Mouse (Mus musculus) limb, embryonic 11.5 days (tissue): ENCODE measurements around the gene Ick. TPM values are rescaled to one million over a fixed set of nuclear protein-coding genes. Genes with fewer than 3 reads are reported as not detected.
"Not testable (repeated sequence)": the region's sequence is repeated elsewhere in the genome, so short reads cannot be mapped to it uniquely, and the experiment has no call there.

Experiments used
- ATAC-seq: fragments of 200-750 bp; cut with Nextera tagmentation; 2 replicates; pipeline ENCODE4 v1.8.0; 2017; ENCODE audit warnings: low read depth; ENCODE audit not compliant: insufficient number of reproducible peaks, low FRiP score, low TSS enrichment
- DNase-seq: peaks from one replicate; pipeline ENCODE4 v3.0.0-alpha.2; 2015; ENCODE audit warnings: low spot score
- H3K27ac ChIP-seq: fragments of 300-500 bp; sonication (generic); replicated peaks from 2 replicates; pipeline ENCODE4 v1.5.1; 2014; ENCODE audit warnings: low read depth, mild to moderate bottlenecking, low read length
- H3K27me3 ChIP-seq: fragments of 300-500 bp; sonication (generic); 2 replicates; pipeline ENCODE4 v1.6.1; 2014; ENCODE audit warnings: mild to moderate bottlenecking, low read length, mixed read lengths; ENCODE audit not compliant: control insufficient read depth, insufficient read depth
- H3K36me3 ChIP-seq: fragments of 300-500 bp; sonication (generic); 2 replicates; pipeline ENCODE4 v1.6.1; 2014; ENCODE audit warnings: mild to moderate bottlenecking, low read length, moderate library complexity, mixed read lengths; ENCODE audit not compliant: control insufficient read depth, insufficient read depth
- H3K4me1 ChIP-seq: fragments of 300-500 bp; sonication (generic); 2 replicates; pipeline ENCODE4 v1.6.1; 2014; ENCODE audit warnings: low read length, mixed read lengths; ENCODE audit not compliant: control insufficient read depth, insufficient read depth
- H3K4me2 ChIP-seq: fragments of 300-500 bp; sonication (generic); 2 replicates; pipeline ENCODE4 v1.6.1; 2014; ENCODE audit warnings: low read depth, mild to moderate bottlenecking, moderate library complexity; ENCODE audit not compliant: severe bottlenecking
- H3K4me3 ChIP-seq: fragments of 300-500 bp; sonication (generic); 2 replicates; pipeline ENCODE4 v1.5.1; 2014; ENCODE audit warnings: low read depth, low read length
- H3K9ac ChIP-seq: fragments of 300-500 bp; sonication (generic); 2 replicates; pipeline ENCODE4 v1.6.1; 2014; ENCODE audit warnings: mild to moderate bottlenecking, low read length
- H3K9me3 ChIP-seq: fragments of 300-500 bp; sonication (generic); 2 replicates; pipeline ENCODE4 v1.6.1; 2016; ENCODE audit warnings: low read length; ENCODE audit not compliant: control insufficient read depth
- WGBS: fragments of 180-500 bp; shearing (Covaris S2); extraction: QIAGEN DNeasy Blood & Tissue Kit; methylation state at CpG from one replicate; pipeline ENCODE4 v1.1.7; 2014; 5-methylcytosine and 5-hydroxymethylcytosine counted together
- polyA plus RNA-seq: library from polyadenylated mRNA; unstranded; fragments of >200 nt; fragmentation: Nextera tagmentation; extraction: Ambion mirVana; gene quantifications from 2 replicates; pipeline ENCODE4 v1.2.1, GENCODE M21; 2014

Ick gene
- polyA plus RNA-seq, 1 experiment from 2014 or later: 42.7 TPM

- Histone ChIP-seq H3K27ac (no peak overlapping the region), H3K36me3 (no peaks in the 10 kb centered on the region), H3K4me1 (no peaks in the 10 kb centered on the region), H3K9me3 (no peaks in the 10 kb centered on the region), H3K9ac (peak overlapping the region; percentile 85; the same call in 1 of the 2 replicates), H3K4me2 (peak overlapping the region; percentile 38), H3K27me3 (no peaks in the 10 kb centered on the region), H3K4me3 (peak overlapping the region; percentile 58; the same call in 1 of the 2 replicates)
- 53% methylated on average over 7 of the region's 7 CpGs for WGBS
- DNase-seq: no peak
- no peak for ATAC-seq
These were observed 67.8 kb downstream of the Ick start for GRCm38 (mm10) chr9:78176831-78177230.

GRCm38 (mm10) chr9:78178197-78178596 lies 69.2 kb downstream of the Ick start:
- H3K27ac ChIP-seq: no peak overlapping the region
- no peak for DNase-seq
- no peak overlapping the region for H3K9ac ChIP-seq
- 91% methylated on average over 5 of the region's 5 CpGs for WGBS
- no peak for ATAC-seq
- no peak overlapping the region for H3K4me3 ChIP-seq
- H3K4me2 ChIP-seq: no peak overlapping the region
- no peaks in the 10 kb centered on the region for H3K27me3 ChIP-seq
- H3K36me3 ChIP-seq: no peaks in the 10 kb centered on the region
- no peaks in the 10 kb centered on the region for H3K4me1 ChIP-seq
- no peaks in the 10 kb centered on the region for H3K9me3 ChIP-seq

- Histone ChIP-seq H3K9ac (no peak overlapping the region), H3K9me3 (no peaks in the 10 kb centered on the region), H3K4me1 (no peaks in the 10 kb centered on the region), H3K36me3 (no peaks in the 10 kb centered on the region), H3K27me3 (no peaks in the 10 kb centered on the region), H3K4me2 (no peak overlapping the region), H3K4me3 (no peak overlapping the region), H3K27ac (no peak overlapping the region)
- WGBS: 93% methylated on average over 2 of the region's 2 CpGs
- no peak for DNase-seq
- no peak for ATAC-seq
These were observed 70.1 kb downstream of the Ick start for GRCm38 (mm10) chr9:78179071-78179470.

- ATAC-seq, H3K27ac ChIP-seq, H3K9ac ChIP-seq, H3K36me3 ChIP-seq, H3K27me3 ChIP-seq, H3K9me3 ChIP-seq, H3K4me3 ChIP-seq, H3K4me1 ChIP-seq, DNase-seq, H3K4me2 ChIP-seq: not testable (repeated sequence)
- WGBS: 94% methylated on average over 4 of the region's 7 CpGs
These were observed 73.5 kb downstream of the Ick start, which contains the start of gene Gsta4 for GRCm38 (mm10) chr9:78182474-78182873. Gsta4 (plus strand) TSS chr9:78182774.

DNA sequence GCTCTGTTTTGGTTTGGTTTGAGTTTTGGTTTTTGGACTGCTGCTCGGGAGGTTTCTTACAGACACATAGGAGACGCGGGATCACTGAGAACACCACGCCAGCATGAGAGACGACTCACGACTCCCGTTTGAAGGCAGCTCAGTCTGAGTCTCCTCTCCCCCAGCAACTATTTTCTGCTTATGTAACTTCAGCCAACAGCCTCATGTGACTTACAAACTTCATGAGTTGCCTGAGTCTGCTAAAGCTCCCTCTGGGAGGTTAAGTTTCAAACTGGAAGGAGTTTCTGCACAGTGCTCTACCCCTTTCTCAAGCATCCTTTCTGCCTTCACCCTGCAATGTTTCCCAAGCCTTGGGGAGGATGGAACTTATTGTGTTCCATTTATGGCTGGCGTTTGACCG lies 76.7 kb downstream of the Ick start:
- Histone ChIP-seq H3K4me1 (no peaks in the 10 kb centered on the region), H3K27ac (no peak overlapping the region), H3K27me3 (no peaks in the 10 kb centered on the region), H3K4me2 (no peak overlapping the region), H3K4me3 (no peak overlapping the region), H3K36me3 (no peaks in the 10 kb centered on the region), H3K9me3 (no peaks in the 10 kb centered on the region), H3K9ac (no peak overlapping the region)
- ATAC-seq (no peak), DNase-seq (no peak)
- WGBS: 93% methylated on average over 9 of the region's 9 CpGs

GRCm38 (mm10) chr9:78188910-78189309 lies 79.9 kb downstream of the Ick start:
- Histone ChIP-seq H3K9me3 (no peaks in the 10 kb centered on the region), H3K36me3 (no peaks in the 10 kb centered on the region), H3K9ac (no peak overlapping the region), H3K4me3 (no peak overlapping the region), H3K27me3 (no peaks in the 10 kb centered on the region), H3K27ac (no peak overlapping the region), H3K4me2 (no peak overlapping the region), H3K4me1 (peaks cover 9% of the 10 kb centered on the region)
- no peak for DNase-seq
- ATAC-seq: no peak
- WGBS: 67% methylated on average over 8 of the region's 8 CpGs

DNA sequence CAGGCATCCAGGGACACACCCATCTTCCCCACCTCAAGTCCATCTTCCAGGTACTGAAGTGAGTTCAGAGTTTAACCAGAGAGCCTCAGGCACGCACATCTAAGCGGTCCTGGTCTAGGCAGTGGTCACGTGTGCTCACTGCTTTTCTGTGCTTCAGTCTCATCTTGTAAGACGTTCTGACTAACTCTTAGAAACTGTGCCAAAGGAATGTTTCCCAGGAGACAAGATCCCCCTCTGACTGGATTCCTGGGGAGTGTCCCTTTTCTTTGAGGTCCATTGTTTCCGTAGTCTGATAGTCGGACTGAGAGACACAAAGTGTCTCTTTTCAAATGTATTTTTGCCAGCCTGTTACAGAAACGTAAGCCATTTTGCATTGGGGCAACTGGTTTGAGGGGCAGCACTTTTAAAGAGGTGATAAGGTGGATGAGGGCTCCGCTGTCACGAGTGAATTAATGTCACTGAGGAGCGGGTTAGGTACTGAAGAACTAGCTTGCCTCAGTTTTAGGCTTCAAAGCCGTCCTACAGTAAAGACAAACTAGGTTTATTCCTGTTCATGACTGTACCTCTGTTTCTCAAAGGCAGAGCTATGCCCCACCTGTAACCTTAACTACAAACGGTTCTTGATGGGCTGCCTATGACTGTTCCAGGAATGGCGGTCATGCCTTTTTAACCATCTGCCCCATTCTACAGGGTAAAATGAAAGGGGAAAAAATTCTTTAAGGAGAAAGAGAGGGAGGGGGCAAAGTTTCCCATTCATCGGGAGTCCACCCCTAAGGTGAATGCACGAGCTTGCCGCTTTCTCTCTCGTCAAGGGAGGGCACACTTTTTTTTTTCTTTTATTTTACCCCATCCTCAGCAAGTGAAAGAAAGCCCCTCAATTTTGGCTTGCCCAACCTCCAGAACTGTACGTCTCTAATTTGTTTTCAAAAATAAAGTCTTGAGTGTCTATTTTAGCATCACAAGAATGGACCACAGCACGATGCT lies 82.0 kb downstream of the Ick start:
- no peak overlapping the region for H3K9ac ChIP-seq
- 2% methylated on average over 19 of the region's 19 CpGs for WGBS
- ATAC-seq: no peak
- no peak overlapping the region for H3K27ac ChIP-seq
- no peaks in the 10 kb centered on the region for H3K36me3 ChIP-seq
- peak overlapping the region; percentile 25 for H3K4me3 ChIP-seq
- peak overlapping the region; percentile 56 for H3K4me2 ChIP-seq
- H3K27me3 ChIP-seq: no peaks in the 10 kb centered on the region
- no peaks in the 10 kb centered on the region for H3K9me3 ChIP-seq
- DNase-seq: no peak
- peaks cover 9% of the 10 kb centered on the region for H3K4me1 ChIP-seq

GRCm38 (mm10) chr9:78191736-78192135 lies 82.7 kb downstream of the Ick start:
- H3K27ac ChIP-seq: no peak overlapping the region
- DNase-seq: peak; percentile 90
- H3K4me1 ChIP-seq: peaks cover 9% of the 10 kb centered on the region
- H3K9ac ChIP-seq: no peak overlapping the region; the same call in 1 of the 2 replicates
- no peaks in the 10 kb centered on the region for H3K9me3 ChIP-seq
- peak overlapping the region; percentile 56 for H3K4me2 ChIP-seq
- ATAC-seq: peak; percentile 65
- H3K36me3 ChIP-seq: no peaks in the 10 kb centered on the region
- under 1% methylated on average over 18 of the region's 18 CpGs for WGBS
- H3K4me3 ChIP-seq: peak overlapping the region; percentile 25
- no peaks in the 10 kb centered on the region for H3K27me3 ChIP-seq
